Mouse (Mus musculus): ENCODE data around the gene Pitpna.
"Not testable (repeated sequence)": the region's sequence is repeated elsewhere in the genome, so short reads cannot be mapped to it uniquely, and the experiment has no call there.

Pitpna gene

GRCm38 (mm10) chr11:75588285-75588941 is 516 bp downstream of the Pitpna start:
- DNase-seq (ENCODE audit: low read depth), result no peak

DNA sequence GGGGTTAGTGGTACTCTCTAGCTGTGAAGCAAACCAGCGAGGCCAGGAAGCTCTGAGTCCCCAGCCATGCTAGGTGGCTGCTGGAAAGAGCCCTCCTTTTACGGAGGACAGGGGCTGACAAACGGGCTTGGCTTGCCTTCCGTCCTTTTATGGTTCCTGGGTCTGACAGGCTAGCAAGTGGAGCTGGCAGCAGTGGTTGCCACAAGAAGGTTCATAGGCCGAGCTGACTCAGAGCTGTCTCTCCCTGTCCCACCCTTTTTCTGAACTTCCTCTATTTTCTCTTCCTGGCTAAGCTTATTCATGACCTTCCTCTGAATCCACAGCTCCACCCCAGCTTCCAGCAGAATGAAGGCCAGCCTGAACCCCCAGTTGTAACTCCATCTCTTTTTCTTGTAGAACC is 4.7 kb downstream of the Pitpna start:
- DNase-seq (ENCODE audit: low read depth), result no peak

GRCm38 (mm10) chr11:75594431-75594830 is 6.5 kb downstream of the Pitpna start:
- no peak for DNase-seq (ENCODE audit: low read depth)

- DNase-seq (ENCODE audit: low read depth), result no peak
Measured at GRCm38 (mm10) chr11:75595404-75595803, 7.5 kb downstream of the Pitpna start.

GRCm38 (mm10) chr11:75595816-75596215 is 7.9 kb downstream of the Pitpna start:
- no peak for DNase-seq (ENCODE audit: low read depth)

GRCm38 (mm10) chr11:75596726-75597255 is 8.9 kb downstream of the Pitpna start:
- no peak for DNase-seq (ENCODE audit: low read depth)

DNA sequence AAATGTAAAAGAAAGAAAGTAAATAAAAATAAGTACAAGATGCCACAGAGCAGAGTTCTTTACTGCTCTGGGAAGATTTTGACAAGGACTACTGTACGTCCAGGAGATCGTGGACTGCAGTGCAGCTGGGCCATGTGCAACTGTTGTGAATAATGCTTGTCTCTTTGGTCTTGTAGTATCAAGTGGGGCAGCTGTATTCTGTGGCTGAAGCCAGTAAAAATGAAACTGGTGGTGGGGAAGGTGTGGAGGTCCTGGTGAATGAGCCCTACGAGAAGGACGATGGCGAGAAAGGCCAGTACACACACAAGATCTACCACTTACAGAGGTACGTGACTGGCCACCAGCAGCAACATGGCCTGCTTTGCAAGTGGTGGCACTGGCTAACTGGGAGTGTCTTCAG is 10.1 kb downstream of the Pitpna start:
- no peak for DNase-seq (ENCODE audit: low read depth)

GRCm38 (mm10) chr11:75599802-75600201 is 11.9 kb downstream of the Pitpna start:
- not testable (repeated sequence) for DNase-seq (ENCODE audit: low read depth)

DNA sequence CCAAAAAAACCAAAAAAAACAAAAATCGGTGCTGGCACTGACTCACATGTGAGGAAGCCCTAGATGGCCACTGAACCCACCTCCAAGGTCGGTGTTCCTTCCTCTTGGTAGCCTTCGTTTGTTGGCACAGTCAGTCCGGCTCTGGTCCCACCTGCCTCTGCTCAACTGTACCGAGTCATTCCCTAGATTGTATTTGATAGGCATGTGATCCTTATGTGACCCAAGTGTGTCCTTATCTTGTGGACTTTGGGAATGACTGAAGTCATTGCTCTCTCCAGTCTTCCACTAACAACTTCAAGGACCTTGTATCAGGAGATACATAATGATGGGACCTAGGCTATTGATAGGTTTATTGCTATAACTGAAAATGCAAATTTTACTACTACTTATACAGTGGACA is 16.9 kb downstream of the Pitpna start:
- DNase-seq (ENCODE audit: low read depth), result no peak

DNA sequence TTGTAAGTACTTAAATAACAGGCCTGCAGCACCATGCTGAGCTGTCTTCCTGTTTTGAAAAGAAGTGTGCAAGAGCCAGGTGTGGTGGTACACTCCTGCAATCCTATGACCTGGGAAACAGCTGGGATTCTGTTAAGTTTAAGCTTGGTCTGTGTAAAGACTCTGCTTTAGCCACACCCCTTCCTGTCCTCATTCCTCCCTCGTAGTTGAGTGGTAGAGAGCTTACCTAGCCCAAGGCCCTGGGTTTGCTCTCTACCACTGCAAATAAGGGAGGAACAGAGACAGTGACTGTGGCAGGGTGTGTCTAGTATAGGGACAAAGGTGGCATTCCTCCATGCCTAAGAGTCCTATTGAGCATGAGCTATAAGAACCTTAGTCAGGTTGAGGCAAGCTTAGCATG is 17.4 kb downstream of the Pitpna start:
- DNase-seq (ENCODE audit: low read depth), result no peak

DNA sequence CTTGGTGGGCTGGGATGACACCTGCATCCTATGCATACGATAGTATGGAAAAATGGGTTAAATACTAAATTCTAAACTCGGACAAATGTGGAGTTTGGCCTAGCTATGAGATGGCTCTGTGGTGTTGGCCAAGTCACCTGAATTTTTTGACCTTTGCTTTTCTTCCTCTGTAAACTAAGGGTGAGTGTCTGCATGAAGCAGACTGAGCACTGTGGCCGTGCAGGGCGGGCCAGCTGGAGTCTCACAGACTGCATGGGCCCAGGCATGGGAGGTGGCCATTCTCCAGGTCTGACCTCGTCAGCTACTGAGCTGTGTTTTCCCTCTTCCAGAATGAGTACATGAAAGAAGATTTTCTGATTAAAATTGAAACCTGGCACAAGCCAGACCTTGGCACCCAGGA is 20.9 kb downstream of the Pitpna start:
- no peak for DNase-seq (ENCODE audit: low read depth)

DNA sequence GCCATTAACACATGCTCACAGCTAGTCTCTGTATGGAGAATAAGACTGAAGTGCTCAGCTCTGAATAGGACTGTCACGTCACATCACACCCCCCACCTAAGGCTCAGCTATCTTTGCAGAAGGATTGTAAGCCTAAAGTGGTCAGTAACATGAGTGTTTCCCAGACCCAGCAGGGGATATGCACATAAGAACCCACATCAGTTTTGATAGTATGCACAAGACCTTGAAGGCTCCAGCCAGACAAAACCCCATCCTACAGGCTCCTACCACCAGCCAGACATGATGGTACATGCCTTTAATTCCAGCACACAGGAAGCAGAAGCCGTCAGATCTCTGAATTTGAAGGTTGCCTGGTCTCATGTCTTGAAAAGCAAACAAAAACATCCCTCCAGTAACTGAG is 22.1 kb downstream of the Pitpna start:
- DNase-seq (ENCODE audit: low read depth), result no peak

DNA sequence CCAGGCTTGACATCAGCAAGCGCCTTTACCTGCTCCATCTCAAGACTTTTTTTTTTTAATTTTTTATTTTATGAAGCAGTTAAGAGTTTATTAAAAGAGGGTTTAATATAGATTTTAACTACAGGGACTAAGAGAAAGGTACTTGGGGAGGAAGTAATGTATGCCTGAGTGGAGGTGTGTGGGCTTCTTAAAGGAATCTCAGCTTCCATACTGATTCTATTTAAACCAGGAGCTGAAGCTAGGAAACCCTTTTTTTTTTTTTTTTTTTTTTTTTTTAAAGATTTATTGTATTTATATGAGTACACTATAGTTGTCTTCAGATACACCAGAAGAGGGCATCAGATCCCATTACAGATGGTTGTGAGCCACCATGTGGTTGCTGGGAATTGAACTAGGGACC is 26.9 kb downstream of the Pitpna start:
- no peak for DNase-seq (ENCODE audit: low read depth)

- DNase-seq (ENCODE audit: low read depth), result no peak
Measured at GRCm38 (mm10) chr11:75615556-75615955, 27.7 kb downstream of the Pitpna start.

GRCm38 (mm10) chr11:75619133-75619532 is 31.2 kb downstream of the Pitpna start:
- no peak for DNase-seq (ENCODE audit: low read depth)

- DNase-seq (ENCODE audit: low read depth), result peak; percentile 62
Measured at GRCm38 (mm10) chr11:75620136-75620780, 32.4 kb downstream of the Pitpna start.

GRCm38 (mm10) chr11:75621426-75621825 is 33.5 kb downstream of the Pitpna start:
- DNase-seq (ENCODE audit: low read depth), result peak; percentile 5

GRCm38 (mm10) chr11:75622588-75623329 is 34.9 kb downstream of the Pitpna start:
- no peak for DNase-seq (ENCODE audit: low read depth)

DNA sequence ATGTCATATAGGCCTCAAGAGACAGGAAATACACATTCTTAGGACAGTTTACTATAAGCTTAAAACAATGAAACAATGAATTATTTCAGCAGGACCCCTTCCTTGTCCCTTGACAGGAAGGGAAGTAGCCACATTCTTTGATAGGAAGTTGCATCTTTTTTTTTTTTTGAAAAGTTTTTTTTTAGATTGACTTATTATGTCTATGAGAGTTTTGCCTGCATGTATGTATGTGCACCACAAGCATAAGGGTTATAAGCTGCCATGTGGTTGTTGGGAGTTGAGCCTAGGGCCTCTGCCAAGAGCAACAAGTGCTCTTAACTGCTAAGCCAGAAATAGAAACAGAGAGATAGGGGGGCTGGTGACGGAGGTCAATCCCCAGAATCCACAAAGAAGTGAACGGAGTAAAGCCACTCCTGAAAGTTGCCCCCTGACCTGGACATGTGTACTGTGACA is 36.2 kb downstream of the Pitpna start:
- no peak for DNase-seq (ENCODE audit: low read depth)

DNA sequence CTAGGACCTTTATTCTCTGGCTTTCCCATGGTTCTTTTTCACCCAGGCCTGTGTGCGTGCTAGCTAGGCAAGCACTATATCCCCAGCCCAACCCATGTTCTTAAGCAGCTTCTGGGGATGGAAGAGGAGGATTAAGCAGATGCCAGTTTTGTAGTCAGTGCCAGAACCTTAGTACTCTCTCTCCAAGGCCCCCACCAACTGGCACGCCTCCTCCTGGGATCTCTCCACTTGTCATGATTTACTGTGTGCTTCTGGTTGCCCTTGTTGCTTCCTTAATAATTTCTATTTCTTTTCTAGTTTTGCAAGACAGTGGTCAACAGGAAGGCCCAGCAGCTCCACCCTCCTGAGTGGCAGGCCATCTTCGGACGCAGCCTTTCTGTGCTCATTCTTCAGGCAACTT is 37.9 kb downstream of the Pitpna start:
- DNase-seq (ENCODE audit: low read depth), result no peak

DNA sequence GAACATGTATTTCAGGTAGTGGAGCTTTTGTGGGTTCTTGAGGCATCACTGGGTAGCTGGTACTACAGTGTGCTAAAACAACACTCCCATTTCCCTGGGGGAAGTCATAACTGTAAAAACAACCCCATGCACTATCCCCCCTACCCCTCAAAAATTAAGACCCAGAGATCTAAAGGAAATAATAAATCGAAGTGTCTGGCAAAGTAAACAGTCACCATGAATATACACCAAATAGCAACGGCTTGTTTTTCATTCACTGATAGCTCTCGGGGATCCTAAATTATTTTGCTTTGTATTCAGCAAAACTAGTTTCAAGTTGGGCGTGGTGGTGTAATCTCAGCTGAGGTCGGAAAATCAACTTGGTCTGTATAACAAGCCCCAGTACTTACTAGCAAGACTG is 42.2 kb downstream of the Pitpna start:
- DNase-seq (ENCODE audit: low read depth), result no peak

DNA sequence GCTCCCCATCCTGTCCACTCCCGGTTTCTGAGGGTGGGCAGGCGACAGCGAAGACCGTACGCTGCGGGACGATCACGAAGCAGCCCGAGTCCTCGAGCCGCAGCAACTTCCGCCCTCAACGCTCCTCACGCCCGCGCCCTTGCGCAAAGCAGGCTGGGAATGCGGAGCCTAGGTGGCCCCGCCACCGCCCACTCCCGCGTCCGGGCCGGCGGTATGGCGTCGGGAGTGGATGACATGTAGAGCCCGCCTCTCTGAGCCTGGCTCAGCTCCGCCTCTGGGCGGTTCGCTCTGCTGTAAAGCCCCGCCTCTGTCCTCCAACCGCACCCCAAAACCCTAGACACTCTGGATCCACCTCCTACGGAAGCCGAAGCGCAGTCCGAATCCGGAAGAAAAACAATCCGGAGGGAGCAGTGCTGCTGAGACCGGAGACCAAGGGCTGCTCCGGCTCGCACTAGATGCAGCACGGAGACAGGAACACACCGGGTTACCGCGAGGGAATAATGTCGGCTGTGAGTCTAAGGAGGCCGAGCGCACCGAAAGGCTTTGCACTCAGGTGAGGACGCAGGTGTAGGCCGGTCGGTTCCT is 42.8 kb downstream of the Pitpna start, which contains the start of gene Inpp5k:
Gene Inpp5k, plus strand, starts transcription at position 344 of the 585 bp plus-strand sequence.
- peak; percentile 98 for DNase-seq (ENCODE audit: low read depth)

All from fibroblast of lung, adult 2 months (primary cell).